Mouse (Mus musculus): ENCODE results near the gene Asb4.

DNA sequence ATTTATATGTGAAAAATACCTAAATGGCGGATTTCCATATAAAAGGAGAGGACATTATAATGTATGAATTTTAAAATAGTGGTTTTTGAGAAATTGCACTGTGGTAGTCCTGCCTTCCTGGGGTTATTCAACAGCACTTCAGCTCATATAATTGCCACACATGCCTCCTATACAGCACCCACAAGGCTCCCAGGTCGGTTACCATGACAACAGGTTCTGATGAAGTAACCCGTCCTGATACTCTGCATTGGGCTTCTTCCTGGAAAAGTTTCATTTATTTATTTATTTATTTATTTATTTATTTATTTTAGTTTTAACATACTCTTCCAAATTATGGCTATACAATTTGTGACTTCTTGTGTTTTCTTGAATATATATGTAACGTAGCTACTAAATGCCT lies 6.3 kb upstream of the Asb4 start:
- TF ChIP-seq POLR2A (IDR thresholded peaks at IDR 0.05; ENCODE audit: insufficient read length, low read depth) (no peak), MYOG (IDR thresholded peaks at IDR 0.05; ENCODE audit: control insufficient read depth in 1 of 3, insufficient read depth in 1 of 3, insufficient read length in 2 of 3, low read depth in 2 of 3) (no peak), E2F4 (IDR thresholded peaks at IDR 0.05; ENCODE audit: insufficient read depth) (no peak), MAX (IDR thresholded peaks at IDR 0.05; ENCODE audit: low read depth) (no peak), POLR2AphosphoS2 (IDR thresholded peaks at IDR 0.05; ENCODE audit: insufficient read length, low read depth) (no peak)

Measured in myocyte (in vitro differentiated cells).